Mouse (Mus musculus): ENCODE results near the gene Elp5. TPM values are rescaled to one million over a fixed set of nuclear protein-coding genes. Genes with fewer than 3 reads are reported as not detected.

Gene Elp5
- total and polyA plus RNA-seq, 3 experiments, result 39.0 to 61.6 (median 42.2) TPM

GRCm38 (mm10) chr11:69989949-69990348, 7.6 kb upstream of the Elp5 start:
- no peak overlapping the region for H3K9ac ChIP-seq (ENCODE audit: low read depth, low read length)
- H3K27me3 ChIP-seq (ENCODE audit: control insufficient read depth, insufficient read depth, low read length), result no peaks in the 10 kb centered on the region
- H3K36me3 ChIP-seq (ENCODE audit: control insufficient read depth, insufficient read depth, low read length), result peaks cover 23% of the 10 kb centered on the region
- H3K4me1 ChIP-seq (ENCODE audit: control insufficient read depth, insufficient read depth, low read length), result peaks cover 5% of the 10 kb centered on the region
- intact Hi-C loops (cut with DNase I), result loop anchor here (5.0 to 10.0 kb wide), 2 partner anchors 68 to 575 kb away; partner anchors contain the start of genes Eif5a and Kdm6b
- 78% methylated on average over 8 of the region's 8 CpGs for WGBS
- no peak for DNase-seq
- H3K27ac ChIP-seq, result peak overlapping the region; percentile 87
- no peaks in the 10 kb centered on the region; the same call in none of the 2 replicates for H3K79me2 ChIP-seq (replicated peaks; ENCODE audit: control insufficient read depth, insufficient read depth, low read length)
- TF ChIP-seq EP300 (IDR thresholded peaks at IDR 0.05; ENCODE audit: insufficient read depth, low read depth, low read length) (no peak), CTCF (IDR thresholded peaks at IDR 0.05) (no peak), POLR2A (IDR thresholded peaks at IDR 0.05; ENCODE audit: insufficient read depth, low read depth, low read length) (no peak)
- H3K4me3 ChIP-seq, result no peak overlapping the region

GRCm38 (mm10) chr11:69984431-69984830, 2.1 kb upstream of the Elp5 start:
- H3K9ac ChIP-seq (ENCODE audit: low read depth, low read length), result no peak overlapping the region
- H3K4me3 ChIP-seq, result no peak overlapping the region
- WGBS, result 88% methylated on average over 8 of the region's 8 CpGs
- no peaks in the 10 kb centered on the region for H3K27me3 ChIP-seq (ENCODE audit: control insufficient read depth, insufficient read depth, low read length)
- peak overlapping the region; percentile 90 for H3K27ac ChIP-seq
- TF ChIP-seq CTCF (IDR thresholded peaks at IDR 0.05) (no peak), EP300 (IDR thresholded peaks at IDR 0.05; ENCODE audit: insufficient read depth, low read depth, low read length) (no peak), POLR2A (IDR thresholded peaks at IDR 0.05; ENCODE audit: insufficient read depth, low read depth, low read length) (no peak)
- 0 out of 2 replicates have a peak, but pooled peaks cover 1% of the 10 kb centered on the region for H3K79me2 ChIP-seq (replicated peaks; ENCODE audit: control insufficient read depth, insufficient read depth, low read length)
- peaks cover 5% of the 10 kb centered on the region for H3K4me1 ChIP-seq (ENCODE audit: control insufficient read depth, insufficient read depth, low read length)
- no peak for DNase-seq
- intact Hi-C loops (cut with DNase I), result no loop called here
- peaks cover 7% of the 10 kb centered on the region for H3K36me3 ChIP-seq (ENCODE audit: control insufficient read depth, insufficient read depth, low read length)

GRCm38 (mm10) chr11:69983377-69983776, 1.1 kb upstream of the Elp5 start:
- intact Hi-C loops (cut with DNase I), result no loop called here
- H3K4me1 ChIP-seq (ENCODE audit: control insufficient read depth, insufficient read depth, low read length), result peaks cover 5% of the 10 kb centered on the region
- DNase-seq, result peak in 1 of 2 experiments; percentile 52
- WGBS, result 44% methylated on average over 4 of the region's 4 CpGs
- H3K36me3 ChIP-seq (ENCODE audit: control insufficient read depth, insufficient read depth, low read length), result peaks cover 3% of the 10 kb centered on the region
- 0 out of 2 replicates have a peak, but pooled peaks cover 1% of the 10 kb centered on the region for H3K79me2 ChIP-seq (replicated peaks; ENCODE audit: control insufficient read depth, insufficient read depth, low read length)
- TF ChIP-seq POLR2A (IDR thresholded peaks at IDR 0.05; ENCODE audit: insufficient read depth, low read depth, low read length) (no peak), EP300 (IDR thresholded peaks at IDR 0.05; ENCODE audit: insufficient read depth, low read depth, low read length) (0 out of 2 replicates have a peak, but pooled peaks have one; percentile 19)
- peak overlapping the region; percentile 90 for H3K27ac ChIP-seq
- peak overlapping the region; percentile 50 for H3K9ac ChIP-seq (ENCODE audit: low read depth, low read length)
- H3K27me3 ChIP-seq (ENCODE audit: control insufficient read depth, insufficient read depth, low read length), result no peaks in the 10 kb centered on the region
- no peak overlapping the region for H3K4me3 ChIP-seq

GRCm38 (mm10) chr11:69982877-69983276, 560 bp upstream of the Elp5 start:
- Histone ChIP-seq H3K4me3 (no peak overlapping the region; the same call in 1 of the 2 replicates), H3K79me2 (replicated peaks; ENCODE audit: control insufficient read depth, insufficient read depth, low read length) (0 out of 2 replicates have a peak, but pooled peaks cover 1% of the 10 kb centered on the region), H3K27me3 (ENCODE audit: control insufficient read depth, insufficient read depth, low read length) (no peaks in the 10 kb centered on the region), H3K27ac (peak overlapping the region; percentile 90), H3K9ac (ENCODE audit: low read depth, low read length) (peak overlapping the region; percentile 50), H3K4me1 (ENCODE audit: control insufficient read depth, insufficient read depth, low read length) (peaks cover 5% of the 10 kb centered on the region), H3K36me3 (ENCODE audit: control insufficient read depth, insufficient read depth, low read length) (peaks cover 3% of the 10 kb centered on the region)
- peak in 1 of 2 experiments; percentile 60 for DNase-seq
- TF ChIP-seq POLR2A (IDR thresholded peaks at IDR 0.05; ENCODE audit: insufficient read depth, low read depth, low read length) (no peak), CTCF (IDR thresholded peaks at IDR 0.05) (no peak), EP300 (IDR thresholded peaks at IDR 0.05; ENCODE audit: insufficient read depth, low read depth, low read length) (no peak)
- intact Hi-C loops (cut with DNase I), result no loop called here
- 19% methylated on average over 5 of the region's 5 CpGs for WGBS

- intact Hi-C loops (cut with DNase I), result loop anchor here (2.0 kb wide), 1 partner anchor 14 kb away; the partner anchor contains the start of gene Phf23
- H3K9ac ChIP-seq (ENCODE audit: low read depth, low read length), result peak within 1 kb of the TSS; percentile 91
- no peaks in the 10 kb centered on the region for H3K27me3 ChIP-seq (ENCODE audit: control insufficient read depth, insufficient read depth, low read length)
- WGBS, result under 1% methylated on average over 41 of the region's 43 CpGs
- H3K36me3 ChIP-seq (ENCODE audit: control insufficient read depth, insufficient read depth, low read length), result peaks cover 3% of the 10 kb centered on the region
- peaks cover 5% of the 10 kb centered on the region for H3K4me1 ChIP-seq (ENCODE audit: control insufficient read depth, insufficient read depth, low read length)
- H3K4me3 ChIP-seq, result peak within 1 kb of the TSS; percentile 85
- no peak for DNase-seq
- TF ChIP-seq EP300 (IDR thresholded peaks at IDR 0.05; ENCODE audit: insufficient read depth, low read depth, low read length), result no peak
- 0 out of 2 replicates have a peak, but pooled peaks cover 1% of the 10 kb centered on the region for H3K79me2 ChIP-seq (replicated peaks; ENCODE audit: control insufficient read depth, insufficient read depth, low read length)
- H3K27ac ChIP-seq, result peak within 1 kb of the TSS; percentile 90
Observed at GRCm38 (mm10) chr11:69981141-69981762, 1.1 kb downstream of the Elp5 start, which contains the start of gene Ctdnep1. TSS of gene Ctdnep1 (plus strand) at chr11:69981156.
